Mouse (Mus musculus) hematopoietic stem cell, adult 5-6 weeks (primary cell): ENCODE measurements around the gene Sfmbt1. TPM values are rescaled to one million over a fixed set of nuclear protein-coding genes. Genes with fewer than 3 reads are reported as not detected.

ENCODE experiments used
- ATAC-seq, 2 experiments: fragments of 125-278 bp in 1 of 2; replicated peaks in 1 of 2; 2 replicates each; pipeline ENCODE4 v1.8.0; 2016 to 2017; ENCODE audit warnings: inconsistent platforms in 2 of 2, mild to moderate bottlenecking in 2 of 2, moderate number of reproducible peaks in 2 of 2, low read depth in 1 of 2, moderate TSS enrichment in 1 of 2; ENCODE audit not compliant: low FRiP score in 2 of 2, poor library complexity in 2 of 2, severe bottlenecking in 2 of 2, insufficient read depth in 1 of 2, low TSS enrichment in 1 of 2
- total RNA-seq: library from RNA; stranded (forward); fragments of 172-1452, 232-1000 nt; gene quantifications from 2 replicates; pipeline ENCODE4 v1.2.3, GENCODE M21; 2017

The Sfmbt1 gene
- total RNA-seq, 1 experiment from 2014 or later, result 12.5 TPM

GRCm38 (mm10) chr14:30762904-30763568 lies 48.4 kb downstream of the Sfmbt1 start:
- 0 out of 4 replicates have a peak, but pooled peaks of 1 of the 2 experiments have one; percentile 25 for ATAC-seq

- ATAC-seq, result no peak
Measured at GRCm38 (mm10) chr14:30784614-30785013, 70.0 kb downstream of the Sfmbt1 start.

GRCm38 (mm10) chr14:30789471-30789870 lies 74.8 kb downstream of the Sfmbt1 start:
- ATAC-seq, result no peak

- no peak for ATAC-seq
Measured at GRCm38 (mm10) chr14:30792871-30793270, 78.2 kb downstream of the Sfmbt1 start.

- ATAC-seq, result no peak
Measured at GRCm38 (mm10) chr14:30801756-30802155, 87.1 kb downstream of the Sfmbt1 start.

- ATAC-seq, result no peak
Measured at GRCm38 (mm10) chr14:30821136-30821535, 106.5 kb downstream of the Sfmbt1 start.

- no peak for ATAC-seq
Measured at GRCm38 (mm10) chr14:30824456-30824995, 109.9 kb downstream of the Sfmbt1 start.

GRCm38 (mm10) chr14:30825021-30825475 lies 110.4 kb downstream of the Sfmbt1 start:
- no peak for ATAC-seq

- ATAC-seq, result peak; percentile 67 to 82
Measured at GRCm38 (mm10) chr14:30825476-30826131, 111.0 kb downstream of the Sfmbt1 start, which contains the start of gene Tmem110. TSS of gene Tmem110 (plus strand) at chr14:30825590.

- peak; percentile 37 to 39; a peak in 2 of 4 replicates for ATAC-seq
Measured at GRCm38 (mm10) chr14:30826174-30827140, 111.8 kb downstream of the Sfmbt1 start.

- ATAC-seq, result no peak
Measured at GRCm38 (mm10) chr14:30827480-30827879, 112.8 kb downstream of the Sfmbt1 start.

GRCm38 (mm10) chr14:30828077-30828476 lies 113.4 kb downstream of the Sfmbt1 start:
- no peak for ATAC-seq

- ATAC-seq, result no peak
Measured at GRCm38 (mm10) chr14:30828635-30829460, 114.2 kb downstream of the Sfmbt1 start.

GRCm38 (mm10) chr14:30837416-30837996 lies 122.9 kb downstream of the Sfmbt1 start:
- ATAC-seq, result no peak

GRCm38 (mm10) chr14:30843701-30844100 lies 129.1 kb downstream of the Sfmbt1 start:
- no peak for ATAC-seq

- ATAC-seq, result no peak
Measured at GRCm38 (mm10) chr14:30850504-30850903, 135.9 kb downstream of the Sfmbt1 start.
